Mouse (Mus musculus): ENCODE measurements around the gene Fastk. TPM values are rescaled to one million over a fixed set of nuclear protein-coding genes. Genes with fewer than 3 reads are reported as not detected.

Gene Fastk
- polyA plus RNA-seq (2012; fragmentation: generic; extraction: Trizol) = 124 TPM

- no peaks in the 10 kb centered on the region for H3K27me3 ChIP-seq (ENCODE audit: control insufficient read depth, insufficient read depth, insufficient read length)
- peak within 1 kb of the TSS; percentile 94 for H3K4me2 ChIP-seq (ENCODE audit: low read depth)
- H3K4me3 ChIP-seq = peak within 1 kb of the TSS; percentile 54
- H3K36me3 ChIP-seq (ENCODE audit: control insufficient read depth, insufficient read depth) = peaks cover 18% of the 10 kb centered on the region
- TF ChIP-seq TCF3 (IDR thresholded peaks at IDR 0.05; ENCODE audit: insufficient read length, low read depth) = no peak
- no peak for TF ChIP-seq SRF (IDR thresholded peaks at IDR 0.05; ENCODE audit: control insufficient read depth, insufficient read length, low read depth)
- TF ChIP-seq POLR2A (IDR thresholded peaks at IDR 0.05; ENCODE audit: insufficient read length, low read depth) = peak; percentile 78
- no peak for TF ChIP-seq MAX (IDR thresholded peaks at IDR 0.05; ENCODE audit: low read depth)
- TF ChIP-seq REST (IDR thresholded peaks at IDR 0.05; ENCODE audit: insufficient read depth, insufficient read length) = no peak
- peak in 1 of 3 experiments; percentile 18 for TF ChIP-seq MYOD1 (IDR thresholded peaks at IDR 0.05; ENCODE audit: control insufficient read depth in 1 of 3, insufficient read length in 2 of 3, low read depth in 2 of 3)
- TF ChIP-seq USF1 (IDR thresholded peaks at IDR 0.05; ENCODE audit: low read depth) = no peak
- peak in 1 of 3 experiments; percentile 20 for TF ChIP-seq MYOG (IDR thresholded peaks at IDR 0.05; ENCODE audit: control insufficient read depth in 1 of 3, insufficient read depth in 1 of 3, insufficient read length in 2 of 3, low read depth in 2 of 3)
- TF ChIP-seq POLR2AphosphoS2 (IDR thresholded peaks at IDR 0.05; ENCODE audit: insufficient read length, low read depth) = peak; percentile 90
- peak; percentile 2 for TF ChIP-seq E2F4 (IDR thresholded peaks at IDR 0.05; ENCODE audit: insufficient read depth)
- no peak for TF ChIP-seq CEBPB (IDR thresholded peaks at IDR 0.05; ENCODE audit: insufficient read depth, poor library complexity, severe bottlenecking)
- no peak for TF ChIP-seq TCF12 (IDR thresholded peaks at IDR 0.05; ENCODE audit: insufficient read depth, poor library complexity, severe bottlenecking)
- H3K79me2 ChIP-seq (ENCODE audit: control insufficient read depth, insufficient read depth) = peaks cover 14% of the 10 kb centered on the region
- peak within 1 kb of the TSS; percentile 90 for H3ac ChIP-seq (ENCODE audit: control insufficient read depth, insufficient read length)
These were observed at the start of gene Fastk for GRCm38 (mm10) chr5:24444746-24445427. Fastk (minus strand) TSS chr5:24445287.

- H3K36me3 ChIP-seq (ENCODE audit: control insufficient read depth, insufficient read depth) = peaks cover 17% of the 10 kb centered on the region
- no peak overlapping the region for H3K4me3 ChIP-seq
- no peak overlapping the region for H3K4me2 ChIP-seq (ENCODE audit: low read depth)
- no peak for TF ChIP-seq MYOD1 (IDR thresholded peaks at IDR 0.05; ENCODE audit: control insufficient read depth in 1 of 3, insufficient read length in 2 of 3, low read depth in 2 of 3)
- no peak for TF ChIP-seq USF1 (IDR thresholded peaks at IDR 0.05; ENCODE audit: low read depth)
- no peak for TF ChIP-seq POLR2A (IDR thresholded peaks at IDR 0.05; ENCODE audit: insufficient read length, low read depth)
- TF ChIP-seq MAX (IDR thresholded peaks at IDR 0.05; ENCODE audit: low read depth) = no peak
- TF ChIP-seq CEBPB (IDR thresholded peaks at IDR 0.05; ENCODE audit: insufficient read depth, poor library complexity, severe bottlenecking) = no peak
- TF ChIP-seq TCF12 (IDR thresholded peaks at IDR 0.05; ENCODE audit: insufficient read depth, poor library complexity, severe bottlenecking) = no peak
- TF ChIP-seq POLR2AphosphoS2 (IDR thresholded peaks at IDR 0.05; ENCODE audit: insufficient read length, low read depth) = no peak
- H3K27me3 ChIP-seq (ENCODE audit: control insufficient read depth, insufficient read depth, insufficient read length) = no peaks in the 10 kb centered on the region
- H3K79me2 ChIP-seq (ENCODE audit: control insufficient read depth, insufficient read depth) = no peaks in the 10 kb centered on the region
- H3ac ChIP-seq (ENCODE audit: control insufficient read depth, insufficient read length) = no peak overlapping the region
These were observed 47.6 kb upstream of the Fastk start for GRCm38 (mm10) chr5:24492546-24493285.

- H3K36me3 ChIP-seq (ENCODE audit: control insufficient read depth, insufficient read depth) = peaks cover 22% of the 10 kb centered on the region
- no peak overlapping the region for H3K4me3 ChIP-seq
- H3ac ChIP-seq (ENCODE audit: control insufficient read depth, insufficient read length) = no peak overlapping the region
- H3K4me2 ChIP-seq (ENCODE audit: low read depth) = no peak overlapping the region
- H3K79me2 ChIP-seq (ENCODE audit: control insufficient read depth, insufficient read depth) = peaks cover 5% of the 10 kb centered on the region
- TF ChIP-seq E2F4 (IDR thresholded peaks at IDR 0.05; ENCODE audit: insufficient read depth) (no peak), POLR2AphosphoS2 (IDR thresholded peaks at IDR 0.05; ENCODE audit: insufficient read length, low read depth) (no peak), TCF3 (IDR thresholded peaks at IDR 0.05; ENCODE audit: insufficient read length, low read depth) (no peak), MYOD1 (IDR thresholded peaks at IDR 0.05; ENCODE audit: control insufficient read depth in 1 of 3, insufficient read length in 2 of 3, low read depth in 2 of 3) (no peak), REST (IDR thresholded peaks at IDR 0.05; ENCODE audit: insufficient read depth, insufficient read length) (no peak), TCF12 (IDR thresholded peaks at IDR 0.05; ENCODE audit: insufficient read depth, poor library complexity, severe bottlenecking) (no peak), CEBPB (IDR thresholded peaks at IDR 0.05; ENCODE audit: insufficient read depth, poor library complexity, severe bottlenecking) (no peak), USF1 (IDR thresholded peaks at IDR 0.05; ENCODE audit: low read depth) (no peak), MYOG (IDR thresholded peaks at IDR 0.05; ENCODE audit: control insufficient read depth in 1 of 3, insufficient read depth in 1 of 3, insufficient read length in 2 of 3, low read depth in 2 of 3) (no peak), SRF (IDR thresholded peaks at IDR 0.05; ENCODE audit: control insufficient read depth, insufficient read length, low read depth) (no peak), POLR2A (IDR thresholded peaks at IDR 0.05; ENCODE audit: insufficient read length, low read depth) (no peak), MAX (IDR thresholded peaks at IDR 0.05; ENCODE audit: low read depth) (no peak)
- H3K27me3 ChIP-seq (ENCODE audit: control insufficient read depth, insufficient read depth, insufficient read length) = no peaks in the 10 kb centered on the region
These were observed 45.4 kb upstream of the Fastk start for GRCm38 (mm10) chr5:24490413-24490920.

GRCm38 (mm10) chr5:24486738-24487137 is 41.7 kb upstream of the Fastk start:
- no peak overlapping the region for H3ac ChIP-seq (ENCODE audit: control insufficient read depth, insufficient read length)
- peaks cover 22% of the 10 kb centered on the region for H3K36me3 ChIP-seq (ENCODE audit: control insufficient read depth, insufficient read depth)
- peaks cover 5% of the 10 kb centered on the region for H3K79me2 ChIP-seq (ENCODE audit: control insufficient read depth, insufficient read depth)
- no peak overlapping the region for H3K4me2 ChIP-seq (ENCODE audit: low read depth)
- TF ChIP-seq POLR2AphosphoS2 (IDR thresholded peaks at IDR 0.05; ENCODE audit: insufficient read length, low read depth) (no peak), POLR2A (IDR thresholded peaks at IDR 0.05; ENCODE audit: insufficient read length, low read depth) (no peak), SRF (IDR thresholded peaks at IDR 0.05; ENCODE audit: control insufficient read depth, insufficient read length, low read depth) (no peak), MYOD1 (IDR thresholded peaks at IDR 0.05; ENCODE audit: control insufficient read depth in 1 of 3, insufficient read length in 2 of 3, low read depth in 2 of 3) (no peak), E2F4 (IDR thresholded peaks at IDR 0.05; ENCODE audit: insufficient read depth) (no peak), MAX (IDR thresholded peaks at IDR 0.05; ENCODE audit: low read depth) (no peak), REST (IDR thresholded peaks at IDR 0.05; ENCODE audit: insufficient read depth, insufficient read length) (no peak), USF1 (IDR thresholded peaks at IDR 0.05; ENCODE audit: low read depth) (no peak), TCF12 (IDR thresholded peaks at IDR 0.05; ENCODE audit: insufficient read depth, poor library complexity, severe bottlenecking) (no peak), MYOG (IDR thresholded peaks at IDR 0.05; ENCODE audit: control insufficient read depth in 1 of 3, insufficient read depth in 1 of 3, insufficient read length in 2 of 3, low read depth in 2 of 3) (no peak), CEBPB (IDR thresholded peaks at IDR 0.05; ENCODE audit: insufficient read depth, poor library complexity, severe bottlenecking) (no peak), TCF3 (IDR thresholded peaks at IDR 0.05; ENCODE audit: insufficient read length, low read depth) (no peak)
- no peak overlapping the region for H3K4me3 ChIP-seq
- no peaks in the 10 kb centered on the region for H3K27me3 ChIP-seq (ENCODE audit: control insufficient read depth, insufficient read depth, insufficient read length)

All from myocyte (in vitro differentiated cells).